16 mouse cellular contexts compared by ENCODE assay signal in the genomic region with DNA sequence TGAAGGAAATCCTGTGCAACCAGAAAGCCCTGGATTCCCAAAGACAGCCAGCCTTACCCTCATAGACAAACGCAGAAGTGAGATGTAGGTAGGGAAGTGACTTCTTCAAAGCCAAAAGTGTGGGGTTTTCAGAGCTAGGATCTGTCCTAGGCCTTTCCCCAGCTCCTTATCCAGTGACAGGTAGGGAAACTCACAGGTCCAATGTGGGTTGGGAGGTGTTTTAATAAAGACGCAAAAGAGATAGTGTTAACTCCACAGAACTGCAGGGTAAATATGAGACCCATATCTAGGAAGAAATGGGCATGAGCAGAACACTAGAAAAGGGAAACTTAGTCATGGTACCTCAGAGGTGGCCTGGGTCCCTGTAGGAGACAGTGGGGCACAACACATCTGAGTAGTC.
"Had no signal": no experiment of that assay in that cellular context is flagged by ENCODE, and none has a peak within 500 bp of the region (broad histone marks: within the 10 kb centered on the region; RNA-seq: fewer than 3 reads in every experiment).

No protein-coding gene starts in this region.

- H3K4me3 ChIP-seq: neural tube, embryonic 13.5 days; neural tube, embryonic 15.5 days; stomach, embryonic 15.5 days had no signal

- H3K9me3 ChIP-seq: neural tube, embryonic 13.5 days; neural tube, embryonic 15.5 days; stomach, embryonic 15.5 days had no signal

- H3K4me2 ChIP-seq: neural tube, embryonic 13.5 days; neural tube, embryonic 15.5 days; stomach, embryonic 15.5 days had no signal

- H3K4me1 ChIP-seq: stomach, embryonic 15.5 days had no signal

- H3K9ac ChIP-seq: neural tube, embryonic 13.5 days; neural tube, embryonic 15.5 days; stomach, embryonic 15.5 days had no signal

- DNase-seq: retina, postnatal 1 day; right cerebral cortex, adult 18-20 months; right cerebral cortex, postnatal 14 days; right cerebral cortex, postnatal 25 days; right cerebral cortex, postnatal 4 days; spleen, adult 18-20 months; thymus, adult 18-20 months; thymus, adult 2 months; thymus, postnatal 14 days; thymus, postnatal 25 days; thymus, postnatal 36 days; thymus, postnatal 4 days had no signal

- H3K27ac ChIP-seq: neural tube, embryonic 13.5 days; neural tube, embryonic 15.5 days; stomach, embryonic 15.5 days; stomach, postnatal 0 days had no signal

- H3K36me3 ChIP-seq: neural tube, embryonic 13.5 days; neural tube, embryonic 15.5 days; stomach, embryonic 15.5 days had no signal

- H3K27me3 ChIP-seq: stomach, embryonic 15.5 days had no signal
